8 mouse cellular contexts compared by ENCODE assay signal in genomic region chr1:136141176-136141950, GRCm38 (mm10). TPM values are rescaled to one million over a fixed set of nuclear protein-coding genes. Genes with fewer than 3 reads are reported as not detected.
DNase-seq lines count a peak whose midpoint lies in the region; ATAC-seq lines count a peak whose summit lies in the region.

No protein-coding gene starts in this region.

- H3K9me3 ChIP-seq in kidney, embryonic 15.5 days (replicated peaks): no peaks in the 10 kb centered on the region
- H3K9me3 ChIP-seq in midbrain, embryonic 12.5 days: no peaks in the 10 kb centered on the region

- no peak overlapping the region for H3K27ac ChIP-seq in kidney, embryonic 15.5 days
- peak overlapping the region; percentile 4 for H3K27ac ChIP-seq in brown adipose tissue, adult 24 weeks (replicated peaks; ENCODE audit: low read depth, low read length)
- peak overlapping the region; percentile 49 for H3K27ac ChIP-seq in midbrain, embryonic 12.5 days (replicated peaks)

- WGBS in kidney, embryonic 15.5 days: 74% methylated on average over 11 of the region's 11 CpGs
- 85% methylated on average over 11 of the region's 11 CpGs for WGBS in midbrain, embryonic 12.5 days

- 0 out of 2 replicates have a peak, but pooled peaks have one; percentile 20 for ATAC-seq in kidney, embryonic 15.5 days (replicated peaks; ENCODE audit: low FRiP score)
- peak; percentile 47 for ATAC-seq in granulocyte monocyte progenitor cell, adult 5-6 weeks (replicated peaks; ENCODE audit: poor library complexity, severe bottlenecking)
- no peak for ATAC-seq in midbrain, embryonic 12.5 days (ENCODE audit: low FRiP score, low read depth)

- H3K4me2 ChIP-seq in kidney, embryonic 15.5 days: no peak overlapping the region
- H3K4me2 ChIP-seq in midbrain, embryonic 12.5 days (replicated peaks): no peak overlapping the region

- peaks cover 73% of the 10 kb centered on the region for H3K4me1 ChIP-seq in kidney, embryonic 15.5 days
- H3K4me1 ChIP-seq in brown adipose tissue, adult 24 weeks (ENCODE audit: control insufficient read depth, insufficient read depth, insufficient read length, low read length): no peaks in the 10 kb centered on the region; the same call in 1 of the 2 replicates
- H3K4me1 ChIP-seq in midbrain, embryonic 12.5 days: peaks cover 75% of the 10 kb centered on the region

- 0 out of 2 replicates have a peak, but pooled peaks cover 3% of the 10 kb centered on the region for H3K36me3 ChIP-seq in kidney, embryonic 15.5 days
- H3K36me3 ChIP-seq in midbrain, embryonic 12.5 days: peaks cover 17% of the 10 kb centered on the region

- H3K9ac ChIP-seq in kidney, embryonic 15.5 days: no peak overlapping the region
- H3K9ac ChIP-seq in midbrain, embryonic 12.5 days (replicated peaks): no peak overlapping the region

- no peak for DNase-seq in kidney, postnatal 10 days
- DNase-seq in embryo, embryonic 9.5 days (ENCODE audit: extremely low spot score): no peak
- DNase-seq in testis, postnatal 14 days (ENCODE audit: low spot score): no peak
- DNase-seq in frontal cortex, postnatal 10 days (ENCODE audit: low spot score in 2 of 2): no peak

- no peaks in the 10 kb centered on the region for H3K27me3 ChIP-seq in kidney, embryonic 15.5 days
- H3K27me3 ChIP-seq in midbrain, embryonic 12.5 days: 0 out of 2 replicates have a peak, but pooled peaks cover 6% of the 10 kb centered on the region

- no peak overlapping the region for H3K4me3 ChIP-seq in kidney, embryonic 15.5 days (replicated peaks)
- H3K4me3 ChIP-seq in brown adipose tissue, adult 24 weeks (ENCODE audit: insufficient read depth, low read depth, low read length): no peak overlapping the region
- H3K4me3 ChIP-seq in midbrain, embryonic 12.5 days: no peak overlapping the region

RNA-seq across cellular contexts. Expression of gene Kif21b, which starts 10.2 kb away (rescaled TPM):
- 2.0 and 2.5 TPM in 2 replicates for polyA plus RNA-seq in kidney, embryonic 15.5 days (2015; fragmentation: Nextera tagmentation; extraction: Ambion mirVana)
- 1.3 TPM in 2 replicates for polyA plus RNA-seq in brown adipose tissue, adult 24 weeks (2012; ENCODE audit: insufficient read depth, insufficient read length, missing spikeins)
- 10.8 and 12.4 TPM in 2 replicates for total RNA-seq in granulocyte monocyte progenitor cell, adult 5-6 weeks (2014; fragmentation: Nextera tagmentation)
- total RNA-seq in granulocyte monocyte progenitor cell, adult 5-6 weeks (2017): 5.6 and 6.6 TPM in 2 replicates
- 30.8 and 34.2 TPM in 2 replicates for polyA plus RNA-seq in midbrain, embryonic 12.5 days (2016; fragmentation: Nextera tagmentation; extraction: Ambion mirVana)
